Mouse (Mus musculus) midbrain, embryonic 11.5 days (tissue): ENCODE measurements around the gene Dnm3. TPM values are rescaled to one million over a fixed set of nuclear protein-coding genes. Genes with fewer than 3 reads are reported as not detected.

Experiments
- ATAC-seq: fragments of 200-750 bp; cut with Nextera tagmentation; 2 replicates; pipeline ENCODE4 v1.8.0; 2017; ENCODE audit warnings: moderate TSS enrichment, moderate library complexity; ENCODE audit not compliant: low FRiP score
- DNase-seq: peaks from one replicate; pipeline ENCODE4 v3.0.0; 2015; ENCODE audit warnings: low spot score; ENCODE audit errors: missing footprints
- H3K27ac ChIP-seq: fragments of 300-500 bp; sonication (generic); 2 replicates; pipeline ENCODE4 v1.5.1; 2014; ENCODE audit warnings: low read depth, low read length
- H3K27me3 ChIP-seq: fragments of 300-500 bp; sonication (generic); 2 replicates; pipeline ENCODE4 v1.6.1; 2014; ENCODE audit warnings: mild to moderate bottlenecking, low read length, moderate library complexity, mixed read lengths; ENCODE audit not compliant: control insufficient read depth, insufficient read depth
- H3K36me3 ChIP-seq: fragments of 300-500 bp; sonication (generic); 2 replicates; pipeline ENCODE4 v1.6.1; 2014; ENCODE audit warnings: mild to moderate bottlenecking, low read length, moderate library complexity, mixed read lengths; ENCODE audit not compliant: control insufficient read depth, insufficient read depth
- H3K4me1 ChIP-seq: fragments of 300-500 bp; sonication (generic); 2 replicates; pipeline ENCODE4 v1.6.1; 2014; ENCODE audit warnings: low read length; ENCODE audit not compliant: control insufficient read depth, insufficient read depth
- H3K4me2 ChIP-seq: fragments of 300-500 bp; sonication (generic); 2 replicates; pipeline ENCODE4 v1.6.1; 2014; ENCODE audit warnings: mild to moderate bottlenecking, moderate library complexity
- H3K4me3 ChIP-seq: fragments of 300-500 bp; sonication (generic); 2 replicates; pipeline ENCODE4 v1.5.1; 2014; ENCODE audit warnings: low read depth, low read length
- H3K9ac ChIP-seq: fragments of 300-500 bp; sonication (generic); 2 replicates; pipeline ENCODE4 v1.6.1; 2014; ENCODE audit warnings: low read length
- H3K9me3 ChIP-seq: fragments of 300-500 bp; sonication (generic); 2 replicates; pipeline ENCODE4 v1.6.1; 2016; ENCODE audit warnings: low read length; ENCODE audit not compliant: control insufficient read depth
- WGBS: fragments of 180-500 bp; shearing (Covaris S2); extraction: QIAGEN DNeasy Blood & Tissue Kit; methylation state at CpG from one replicate; pipeline ENCODE4 v1.1.7; 2014; 5-methylcytosine and 5-hydroxymethylcytosine counted together
- polyA plus RNA-seq: library from polyadenylated mRNA; unstranded; fragments of >200 nt; fragmentation: Nextera tagmentation; extraction: Ambion mirVana; gene quantifications from 2 replicates; pipeline ENCODE4 v1.2.1, GENCODE M21; 2014

Gene Dnm3
- polyA plus RNA-seq, 1 experiment from 2014 or later, result 5.6 TPM

DNA sequence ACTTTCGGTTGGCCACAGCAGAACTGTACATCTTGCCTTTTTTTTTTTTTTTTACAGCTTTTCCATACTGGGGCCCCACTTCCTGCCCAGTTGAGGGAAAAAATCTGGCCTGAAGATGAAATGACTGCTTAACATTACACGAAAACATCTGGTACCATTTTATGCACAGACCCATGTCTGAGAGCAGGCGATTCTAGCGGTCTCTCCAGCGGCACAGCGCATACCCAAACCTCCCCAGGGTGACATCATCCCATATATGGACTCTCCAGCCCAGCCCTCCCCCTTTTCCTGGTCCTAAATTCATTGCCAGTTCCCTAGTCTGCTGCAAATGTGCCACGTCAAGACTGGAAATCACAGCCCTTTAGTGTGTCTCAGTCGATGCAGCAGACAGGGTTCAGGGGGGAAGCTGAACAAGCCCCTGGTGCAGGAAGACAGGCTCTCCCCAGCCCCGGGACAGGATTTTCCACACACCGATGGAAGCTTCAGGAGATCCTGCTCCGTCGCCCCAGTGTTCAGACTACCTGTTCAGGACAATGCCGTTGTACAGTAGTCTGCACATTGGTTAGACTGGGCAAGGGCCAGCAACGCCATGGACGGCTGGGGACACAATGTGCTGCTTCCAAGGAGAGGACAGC lies 260.4 kb downstream of the Dnm3 start:
- DNase-seq (peak; percentile 82), ATAC-seq (peak; percentile 59)
- no peaks in the 10 kb centered on the region for H3K36me3 ChIP-seq
- H3K4me3 ChIP-seq, result no peak overlapping the region; the same call in 1 of the 2 replicates
- H3K27me3 ChIP-seq, result no peaks in the 10 kb centered on the region; the same call in 1 of the 2 replicates
- H3K4me2 ChIP-seq, result no peak overlapping the region
- H3K9ac ChIP-seq, result 0 out of 2 replicates have a peak overlapping the region, but pooled peaks have one; percentile 20
- H3K9me3 ChIP-seq, result no peaks in the 10 kb centered on the region
- no peaks in the 10 kb centered on the region for H3K4me1 ChIP-seq
- 67% methylated on average over 15 of the region's 15 CpGs for WGBS
- peak overlapping the region; percentile 9; the same call in 1 of the 2 replicates for H3K27ac ChIP-seq

GRCm38 (mm10) chr1:162216656-162217055 lies 261.2 kb downstream of the Dnm3 start:
- 29% methylated on average over 4 of the region's 4 CpGs for WGBS
- H3K27me3 ChIP-seq, result no peaks in the 10 kb centered on the region; the same call in 1 of the 2 replicates
- H3K4me2 ChIP-seq, result no peak overlapping the region
- no peaks in the 10 kb centered on the region for H3K9me3 ChIP-seq
- H3K4me1 ChIP-seq, result no peaks in the 10 kb centered on the region
- H3K9ac ChIP-seq, result no peak overlapping the region
- no peak for ATAC-seq
- no peaks in the 10 kb centered on the region for H3K36me3 ChIP-seq
- no peak overlapping the region for H3K27ac ChIP-seq
- H3K4me3 ChIP-seq, result no peak overlapping the region
- DNase-seq, result peak; percentile 89

DNA sequence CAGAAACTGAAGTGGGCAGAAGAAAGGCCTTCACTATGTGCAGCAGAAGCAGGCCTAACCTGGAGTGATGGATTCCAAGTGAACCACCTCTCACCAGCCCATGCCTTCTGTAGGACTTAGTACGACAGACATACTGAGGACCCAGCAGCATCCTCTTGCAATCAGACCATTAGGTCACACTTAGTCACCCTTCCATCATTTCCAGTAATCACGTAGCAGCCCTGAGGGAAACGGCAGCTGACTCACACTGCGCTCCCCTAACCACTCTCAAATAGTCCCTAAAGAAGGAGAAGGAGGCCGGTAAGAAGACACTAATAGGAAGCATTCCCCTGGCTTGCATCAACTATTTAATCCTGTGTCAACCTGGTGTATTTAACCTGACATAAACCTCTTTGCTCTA lies 262.1 kb downstream of the Dnm3 start:
- Histone ChIP-seq H3K4me1 (no peaks in the 10 kb centered on the region), H3K36me3 (no peaks in the 10 kb centered on the region), H3K27me3 (no peaks in the 10 kb centered on the region; the same call in 1 of the 2 replicates), H3K9me3 (no peaks in the 10 kb centered on the region), H3K9ac (no peak overlapping the region), H3K27ac (no peak overlapping the region), H3K4me3 (no peak overlapping the region), H3K4me2 (no peak overlapping the region)
- DNase-seq (no peak), ATAC-seq (no peak)
- 67% methylated on average over 5 of the region's 5 CpGs for WGBS

- Histone ChIP-seq H3K27me3 (no peaks in the 10 kb centered on the region; the same call in 1 of the 2 replicates), H3K4me3 (no peak overlapping the region), H3K27ac (no peak overlapping the region)
These were observed 264.8 kb downstream of the Dnm3 start for GRCm38 (mm10) chr1:162213066-162213465.

GRCm38 (mm10) chr1:162210529-162210928 lies 267.3 kb downstream of the Dnm3 start:
- WGBS, result 5% methylated on average over 2 of the region's 2 CpGs
- ATAC-seq, result no peak

More at GRCm38 (mm10) chr1:162213066-162213465, 264.8 kb downstream of the Dnm3 start:
- 83% methylated on average over 8 of the region's 8 CpGs for WGBS
- no peaks in the 10 kb centered on the region for H3K9me3 ChIP-seq
- ATAC-seq, result no peak
- H3K9ac ChIP-seq, result no peak overlapping the region
- no peak overlapping the region for H3K4me2 ChIP-seq
- no peaks in the 10 kb centered on the region for H3K36me3 ChIP-seq
- no peak for DNase-seq
- peaks cover 11% of the 10 kb centered on the region for H3K4me1 ChIP-seq

DNA sequence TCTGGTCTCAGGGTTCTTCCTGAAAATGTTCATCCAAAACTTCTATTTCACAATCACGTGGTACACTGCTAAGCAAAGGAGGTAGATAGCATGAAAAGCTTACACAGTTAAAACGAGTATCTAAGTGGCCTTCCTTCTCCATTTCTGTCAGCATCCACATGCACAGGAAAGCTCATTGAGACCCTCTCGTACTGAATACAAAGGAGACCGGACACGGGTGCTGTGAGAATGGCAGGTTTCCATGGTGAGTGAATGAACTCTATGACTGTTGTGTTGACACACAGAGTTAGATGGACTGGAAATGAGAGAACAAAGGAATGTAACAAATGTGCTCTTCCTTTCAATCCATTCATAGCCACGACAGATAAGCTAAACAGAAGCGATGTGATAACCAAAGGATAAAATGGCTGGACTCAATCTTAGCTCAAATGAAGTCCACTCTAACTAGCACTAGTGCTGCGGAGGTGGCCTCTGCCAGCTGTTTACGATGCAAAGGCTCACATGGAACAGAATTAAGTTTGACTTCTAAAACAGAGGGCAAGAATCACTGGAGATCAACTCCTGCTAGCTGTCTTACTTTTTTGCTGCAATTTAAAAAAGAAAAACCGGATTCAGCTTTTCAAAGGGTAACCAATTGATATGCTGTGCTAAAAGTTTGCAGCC lies 268.2 kb downstream of the Dnm3 start:
- no peaks in the 10 kb centered on the region; the same call in 1 of the 2 replicates for H3K27me3 ChIP-seq
- 15% methylated on average over 10 of the region's 10 CpGs for WGBS
- peak; percentile 89 for ATAC-seq
- H3K27ac ChIP-seq, result no peak overlapping the region
- peak; percentile 91 for DNase-seq
- peak overlapping the region; percentile 30 for H3K4me2 ChIP-seq
- H3K9me3 ChIP-seq, result no peaks in the 10 kb centered on the region
- H3K9ac ChIP-seq, result no peak overlapping the region
- H3K4me3 ChIP-seq, result no peak overlapping the region
- H3K36me3 ChIP-seq, result no peaks in the 10 kb centered on the region
- peaks cover 11% of the 10 kb centered on the region for H3K4me1 ChIP-seq

More at GRCm38 (mm10) chr1:162210529-162210928, 267.3 kb downstream of the Dnm3 start:
- peaks cover 11% of the 10 kb centered on the region for H3K4me1 ChIP-seq
- no peak overlapping the region for H3K27ac ChIP-seq
- no peaks in the 10 kb centered on the region for H3K9me3 ChIP-seq
- H3K27me3 ChIP-seq, result no peaks in the 10 kb centered on the region; the same call in 1 of the 2 replicates
- peak; percentile 87 for DNase-seq
- H3K36me3 ChIP-seq, result no peaks in the 10 kb centered on the region
- no peak overlapping the region for H3K4me3 ChIP-seq
- H3K4me2 ChIP-seq, result no peak overlapping the region
- no peak overlapping the region for H3K9ac ChIP-seq

GRCm38 (mm10) chr1:162209010-162209409 lies 268.8 kb downstream of the Dnm3 start:
- WGBS, result 74% methylated on average over 9 of the region's 9 CpGs
- H3K4me3 ChIP-seq, result no peak overlapping the region
- peak; percentile 52; the same call in 1 of the 2 replicates for ATAC-seq

DNA sequence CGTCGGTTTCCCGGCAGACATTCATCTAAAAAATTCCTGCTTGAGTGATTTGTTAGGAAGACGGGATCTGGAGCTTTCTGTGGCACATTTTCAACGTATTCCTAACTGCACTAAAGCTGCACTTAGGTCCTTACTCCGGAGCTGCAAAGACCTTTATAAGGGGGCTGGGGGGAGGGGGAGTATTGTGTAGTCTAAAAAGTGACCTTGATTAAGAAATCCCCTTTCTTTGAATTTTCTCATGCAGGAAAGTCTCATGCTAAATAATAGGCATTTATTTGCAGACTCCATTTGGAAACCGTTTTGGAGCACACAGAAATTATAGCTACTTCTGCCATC lies 270.2 kb downstream of the Dnm3 start:
- no peak for DNase-seq
- H3K27ac ChIP-seq, result no peak overlapping the region
- WGBS, result 59% methylated on average over 7 of the region's 7 CpGs

More at GRCm38 (mm10) chr1:162209010-162209409, 268.8 kb downstream of the Dnm3 start:
- no peaks in the 10 kb centered on the region; the same call in 1 of the 2 replicates for H3K27me3 ChIP-seq
- DNase-seq, result no peak
- peaks cover 11% of the 10 kb centered on the region for H3K4me1 ChIP-seq
- peak overlapping the region; percentile 30 for H3K4me2 ChIP-seq
- no peaks in the 10 kb centered on the region for H3K36me3 ChIP-seq
- no peak overlapping the region for H3K27ac ChIP-seq
- H3K9me3 ChIP-seq, result no peaks in the 10 kb centered on the region
- H3K9ac ChIP-seq, result no peak overlapping the region

More for the DNA sequence above, 270.2 kb downstream of the Dnm3 start:
- no peak overlapping the region for H3K4me3 ChIP-seq
- H3K36me3 ChIP-seq, result no peaks in the 10 kb centered on the region
- ATAC-seq, result no peak
- H3K4me1 ChIP-seq, result peaks cover 15% of the 10 kb centered on the region
- H3K27me3 ChIP-seq, result no peaks in the 10 kb centered on the region; the same call in 1 of the 2 replicates
- H3K4me2 ChIP-seq, result no peak overlapping the region
- no peaks in the 10 kb centered on the region for H3K9me3 ChIP-seq
- no peak overlapping the region for H3K9ac ChIP-seq
